Mouse (Mus musculus) layer of hippocampus, postnatal 14 days (tissue): ENCODE data around the gene Eif3g. TPM values are rescaled to one million over a fixed set of nuclear protein-coding genes. Genes with fewer than 3 reads are reported as not detected.

Experiments used
- DNase-seq, 2 experiments: peaks; one replicate each; pipeline ENCODE4 v3.0.0; 2021 to 2022; ENCODE audit warnings: low spot score in 2 of 2, mixed read lengths in 1 of 2
- long read RNA-seq, 2 experiments: library from polyadenylated mRNA; stranded (forward); transcript quantifications; one replicate each; pipeline ENCODE4 v2.0.0; 2021
- total RNA-seq, 2 experiments: library from RNA; stranded (reverse); gene quantifications; 2 replicates each; pipeline ENCODE4 v1.2.3; 2021

Gene Eif3g
- 100 to 1,000 TPM; 114 to 123 TPM for total RNA-seq
- long read RNA-seq, experiment 1, transcript Eif3g-201 (11 exons, 1,101 nt): major isoform, 69 of 78 reads
- long read RNA-seq, experiment 1, partial matches to known transcripts: 5 of 78 reads
- long read RNA-seq, experiment 1, other reads (novel, unspliced or antisense): 4 of 78 reads
- long read RNA-seq, experiment 2, transcript Eif3g-201 (11 exons, 1,101 nt): major isoform, 110 of 125 reads
- long read RNA-seq, experiment 2, partial matches to known transcripts: 9 of 125 reads
- long read RNA-seq, experiment 2, other reads (novel, unspliced or antisense): 6 of 125 reads

GRCm38 (mm10) chr9:20898511-20899073 lies at the start of gene Eif3g:
TSS of gene Eif3g (minus strand) at chr9:20898623.
- DNase-seq: peak; percentile 81 to 83

DNA sequence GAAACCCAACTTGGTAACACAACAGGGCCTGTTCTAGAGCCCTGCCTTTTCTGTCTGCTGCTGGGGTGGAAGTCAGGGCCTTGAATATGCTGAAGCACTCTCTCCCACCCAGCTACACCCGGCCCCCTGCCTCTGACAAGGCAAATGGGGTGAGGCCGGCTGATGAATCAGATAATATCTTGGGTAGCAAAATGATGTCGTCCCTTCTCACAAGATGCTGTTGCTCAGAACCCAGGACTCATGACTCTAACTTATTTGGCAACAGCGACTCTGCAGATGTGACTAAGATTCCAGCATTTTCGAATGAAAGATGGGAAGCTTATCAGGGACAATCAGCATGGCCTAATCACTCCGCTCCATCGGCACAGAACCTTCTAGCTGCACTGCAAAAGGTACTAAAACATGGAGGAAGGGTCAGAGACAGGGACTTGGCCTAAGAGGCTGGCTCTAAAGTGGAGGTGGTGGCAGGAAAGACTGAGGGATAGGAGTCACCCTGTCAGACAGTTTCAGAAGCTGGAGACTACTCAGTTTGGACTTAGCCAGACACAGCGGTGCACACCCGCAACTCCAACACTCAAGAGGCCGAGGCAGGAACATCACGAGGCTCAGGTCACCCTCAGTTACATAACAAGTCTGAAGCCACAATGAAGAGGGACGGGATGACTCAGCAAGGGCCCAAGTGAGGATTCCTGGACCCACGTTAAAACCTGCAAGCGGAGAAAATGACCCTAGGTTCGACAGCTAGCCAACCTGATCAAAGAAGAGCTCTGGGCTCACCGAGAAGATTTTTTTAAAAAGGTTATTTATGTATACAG lies 47.9 kb upstream of the Eif3g start:
- no peak for DNase-seq

- DNase-seq: no peak
Measured at GRCm38 (mm10) chr9:20944697-20945370, 46.4 kb upstream of the Eif3g start.

- DNase-seq: no peak
Measured at GRCm38 (mm10) chr9:20943911-20944310, 45.5 kb upstream of the Eif3g start.

- no peak for DNase-seq
Measured at GRCm38 (mm10) chr9:20943396-20943795, 45.0 kb upstream of the Eif3g start.

- DNase-seq: no peak
Measured at GRCm38 (mm10) chr9:20923258-20923657, 24.8 kb upstream of the Eif3g start.

- no peak for DNase-seq
Measured at GRCm38 (mm10) chr9:20916160-20916559, 17.7 kb upstream of the Eif3g start.

GRCm38 (mm10) chr9:20909948-20910347 lies 11.5 kb upstream of the Eif3g start:
- no peak for DNase-seq

DNA sequence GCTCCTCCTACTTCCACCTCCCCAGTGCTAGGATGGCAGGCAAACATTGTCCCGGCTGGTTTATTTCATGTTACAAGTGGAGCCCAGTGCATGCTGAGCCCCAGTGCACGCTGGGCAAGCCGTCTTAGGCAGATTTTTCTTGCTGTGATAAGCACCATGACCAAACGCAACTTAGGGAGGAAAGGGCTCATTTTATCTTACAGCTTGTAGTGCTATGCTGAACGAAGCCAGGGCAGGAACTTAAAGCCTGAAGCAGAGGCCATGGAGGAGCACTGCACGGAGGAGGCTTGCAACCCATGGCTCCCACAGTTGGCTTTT lies 3.7 kb upstream of the Eif3g start:
- no peak for DNase-seq

DNA sequence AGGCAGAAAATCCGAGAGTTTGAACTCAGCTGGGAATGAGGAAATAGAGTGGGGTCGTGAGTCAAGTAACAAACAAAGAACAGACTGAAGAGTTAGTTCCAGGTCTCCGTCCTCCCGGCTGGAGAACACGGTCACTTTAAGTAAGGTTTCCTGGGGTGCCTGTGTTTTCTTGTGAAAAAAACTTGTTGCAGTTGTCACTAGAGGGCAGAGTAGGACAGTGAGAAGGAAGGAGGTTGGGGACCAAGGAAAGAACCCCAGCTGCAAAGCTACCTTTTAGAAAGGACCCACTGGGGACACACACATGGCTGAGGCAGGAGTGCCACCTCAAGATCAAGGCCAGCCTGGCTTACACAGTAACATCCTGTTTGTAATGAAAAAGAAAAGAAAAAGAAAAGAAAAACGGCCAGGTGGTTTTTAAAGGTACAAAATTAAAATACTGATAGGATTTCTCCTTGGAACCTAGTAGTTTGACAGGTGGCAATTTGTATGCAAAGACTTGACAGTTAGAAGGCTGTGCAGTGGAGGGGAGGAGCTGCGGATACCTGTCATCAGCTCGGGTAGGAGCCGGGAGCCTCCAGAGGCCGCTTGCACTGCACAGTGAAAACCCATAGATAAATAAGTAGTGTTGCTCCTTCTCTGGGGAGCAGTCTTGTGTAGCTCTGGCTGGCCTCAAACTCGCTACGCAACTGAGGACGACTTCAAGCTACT lies 3.2 kb upstream of the Eif3g start:
- DNase-seq: no peak

DNA sequence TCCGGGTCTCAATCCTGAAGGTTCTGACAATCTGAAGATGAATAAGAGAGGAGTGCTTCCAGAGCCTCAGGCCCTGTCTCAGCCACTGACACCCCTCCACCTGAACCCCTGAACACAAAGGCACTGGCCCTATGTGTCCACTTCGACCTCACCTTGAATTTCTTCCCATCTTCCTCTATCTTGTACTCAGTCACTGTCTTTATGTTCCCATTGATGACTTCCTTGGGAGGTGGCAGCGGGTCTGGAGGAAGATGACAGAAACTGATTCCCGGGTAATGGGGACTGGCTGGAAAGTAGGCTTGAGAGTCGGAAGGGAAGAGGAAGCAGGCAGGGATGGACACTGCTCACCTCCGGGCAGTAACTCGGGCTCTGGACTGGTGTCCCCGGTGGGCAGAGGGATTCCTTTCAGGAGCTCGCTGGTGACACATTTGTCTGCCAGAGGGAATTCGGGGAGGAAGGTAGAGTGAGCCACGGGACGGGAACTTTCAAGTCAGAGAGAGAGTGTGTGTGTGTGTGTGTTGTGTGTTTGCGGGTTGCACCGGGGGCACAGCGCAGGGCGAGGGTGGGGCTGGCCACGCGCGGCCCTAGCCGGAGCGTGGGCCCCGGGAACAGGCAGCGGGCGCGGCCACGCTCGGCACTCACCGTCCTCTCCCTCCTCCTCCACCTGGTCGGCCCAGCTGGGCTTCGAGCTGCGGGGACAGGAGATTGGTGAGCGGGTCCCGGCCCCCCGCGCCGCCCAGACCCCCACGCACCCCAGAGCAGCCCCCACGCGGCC lies 500 bp downstream of the Eif3g start:
- DNase-seq: no peak

GRCm38 (mm10) chr9:20895382-20895781 lies 3.0 kb downstream of the Eif3g start:
- DNase-seq: no peak

DNA sequence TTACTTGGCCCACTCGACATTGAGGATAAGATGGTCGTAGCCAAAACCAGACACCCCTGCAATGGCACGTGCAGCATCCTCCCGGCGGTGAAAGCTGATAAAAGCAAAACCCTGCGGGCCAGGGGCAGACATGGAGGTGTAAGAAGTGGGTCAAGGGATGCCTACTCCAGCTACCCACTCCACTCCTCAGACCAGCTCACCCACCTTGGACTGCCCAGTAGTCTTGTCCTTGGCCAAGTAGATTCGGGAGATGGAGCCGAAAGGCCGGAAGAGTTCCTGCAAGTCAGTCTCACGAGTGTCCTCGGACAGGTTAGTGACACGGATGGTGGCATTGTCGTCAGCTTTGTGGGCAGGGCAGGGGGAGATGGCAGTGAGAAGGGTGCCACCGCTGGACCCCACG lies 3.8 kb downstream of the Eif3g start:
- no peak for DNase-seq

- no peak for DNase-seq
Measured at GRCm38 (mm10) chr9:20893590-20894343, 4.7 kb downstream of the Eif3g start.

DNA sequence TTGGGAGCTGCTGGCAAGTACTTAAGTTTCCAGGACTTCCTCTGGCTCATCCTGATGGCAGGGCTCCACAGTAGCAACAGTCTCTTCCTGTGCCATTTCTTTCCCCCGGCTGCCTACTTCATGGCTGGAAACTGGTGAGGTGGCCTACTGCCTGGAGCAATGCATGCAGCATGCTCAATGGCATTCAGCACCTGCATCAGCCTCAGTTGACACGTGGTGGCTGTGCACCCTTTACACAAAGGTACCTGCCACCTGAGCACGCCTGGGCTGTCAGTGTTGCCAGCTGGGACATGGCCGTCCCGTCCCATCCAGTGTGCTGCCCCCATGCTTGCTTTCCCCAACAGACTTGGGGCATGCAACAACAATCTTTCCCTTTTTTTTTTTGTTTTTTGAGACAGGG lies 5.4 kb downstream of the Eif3g start:
- no peak for DNase-seq

DNA sequence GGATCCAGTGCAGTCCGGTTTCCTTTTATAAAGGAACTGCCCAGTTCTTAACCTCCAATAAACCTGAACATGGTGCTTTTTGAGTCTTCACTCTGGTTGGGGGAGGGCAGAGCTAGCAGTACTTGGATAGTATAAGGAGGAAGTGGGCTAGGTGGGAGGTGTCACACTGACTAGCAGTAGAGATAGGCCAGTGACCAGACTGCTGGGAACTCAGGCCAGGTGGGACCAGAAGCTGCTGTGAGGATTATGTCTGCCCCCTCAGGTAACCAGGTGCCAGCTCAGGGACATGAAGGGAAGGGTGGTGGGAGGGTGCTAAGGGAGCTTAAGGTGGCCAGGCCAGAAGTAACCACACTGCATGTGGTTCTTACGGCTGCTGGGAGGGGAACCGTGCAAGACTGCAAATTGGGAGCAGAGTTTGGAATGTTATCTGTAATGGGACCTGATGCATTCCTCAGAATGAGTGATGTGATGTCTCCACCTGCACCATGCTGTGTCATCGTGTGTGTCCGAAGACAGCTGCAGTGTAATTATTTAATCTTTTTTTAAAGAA lies 6.2 kb downstream of the Eif3g start:
- no peak for DNase-seq

DNA sequence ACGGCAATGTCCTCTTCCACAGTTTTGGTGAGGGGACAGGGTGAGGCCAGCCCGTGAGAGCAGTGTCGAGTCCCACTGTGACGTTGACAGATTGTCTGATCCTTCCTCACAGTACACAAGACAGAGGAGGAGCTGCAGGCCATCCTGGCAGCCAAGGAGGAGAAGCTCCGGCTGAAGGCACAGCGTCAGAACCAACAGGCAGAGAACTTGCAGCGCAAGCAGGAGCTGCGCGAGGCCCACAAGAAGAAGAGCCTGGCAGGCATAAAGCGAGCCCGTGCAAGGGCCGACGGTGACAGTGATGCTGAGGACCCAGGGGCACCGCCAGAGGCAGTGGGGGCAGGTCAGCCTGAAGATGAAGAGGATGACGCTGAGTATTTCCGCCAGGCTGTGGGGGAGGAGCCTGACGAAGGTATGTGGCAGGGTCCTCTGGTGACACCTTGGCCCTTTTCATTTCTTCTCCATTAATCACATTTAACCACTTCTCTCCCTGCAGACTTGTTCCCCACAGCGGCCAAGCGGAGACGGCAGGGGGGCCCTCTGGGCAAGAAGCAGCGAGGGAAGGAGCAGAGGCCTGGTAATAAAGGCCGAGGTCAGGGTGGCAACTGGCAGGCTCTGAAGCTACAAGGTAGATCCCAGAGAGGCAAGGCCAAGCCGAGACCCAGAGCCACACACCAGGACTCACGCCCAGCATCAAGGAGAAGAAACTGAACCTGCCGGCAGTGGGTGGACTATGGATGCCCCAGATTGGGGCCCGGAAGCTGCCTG lies 6.9 kb downstream of the Eif3g start:
- DNase-seq: no peak

DNA sequence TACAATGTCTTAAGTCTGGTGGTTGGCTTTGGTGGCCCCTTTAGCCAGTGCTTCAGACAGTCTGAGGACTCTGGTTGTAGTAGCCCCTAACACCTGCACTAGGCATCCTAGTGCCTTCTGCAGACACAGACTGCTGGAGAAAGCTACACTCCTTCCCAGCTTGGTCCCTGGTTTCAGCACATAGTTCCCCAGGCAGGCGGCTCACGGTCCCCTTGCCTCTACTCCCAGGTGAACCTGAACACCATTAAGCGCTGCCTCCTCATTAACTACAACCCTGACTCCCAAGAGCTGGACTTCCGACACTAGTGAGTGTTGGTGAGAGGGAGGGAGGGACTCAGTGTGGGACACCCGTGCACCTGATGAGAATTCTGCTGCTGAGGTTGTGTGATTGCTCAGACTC lies 8.0 kb downstream of the Eif3g start:
- no peak for DNase-seq
